Mouse (Mus musculus): Measurements from ENCODE around the gene Hist1h3g. TPM values are rescaled to one million over a fixed set of nuclear protein-coding genes. Genes with fewer than 3 reads are reported as not detected.
"Not testable (repeated sequence)": the region's sequence is repeated elsewhere in the genome, so short reads cannot be mapped to it uniquely, and the experiment has no call there.

Hist1h3g gene
- polyA plus RNA-seq, 1 experiment: 5.5 TPM

GRCm38 (mm10) chr13:23541497-23541896, 6.3 kb downstream of the Hist1h3g start:
- Histone ChIP-seq H3K4me3 (ENCODE audit: insufficient read depth, poor library complexity, severe bottlenecking) (no peak overlapping the region), H3K27me3 (ENCODE audit: control insufficient read depth, insufficient read depth, insufficient read length) (no peaks in the 10 kb centered on the region), H3ac (ENCODE audit: control insufficient read depth, insufficient read length, low read depth) (no peak overlapping the region), H3K79me2 (ENCODE audit: control insufficient read depth, insufficient read depth) (peaks cover 15% of the 10 kb centered on the region), H3K79me3 (ENCODE audit: low read depth) (no peaks in the 10 kb centered on the region), H3K36me3 (ENCODE audit: control insufficient read depth, insufficient read depth) (no peaks in the 10 kb centered on the region)
- TF ChIP-seq FOSL1 (IDR thresholded peaks at IDR 0.05; ENCODE audit: insufficient read depth, low read length, poor library complexity, severe bottlenecking): no peak
- no peak for TF ChIP-seq USF1 (IDR thresholded peaks at IDR 0.05; ENCODE audit: low read depth)

GRCm38 (mm10) chr13:23542225-23542980, 7.2 kb downstream of the Hist1h3g start:
- H3K4me3 ChIP-seq (ENCODE audit: insufficient read depth, poor library complexity, severe bottlenecking): peak overlapping the region; percentile 30
- not testable (repeated sequence) for H3K36me3 ChIP-seq (ENCODE audit: control insufficient read depth, insufficient read depth); H3K27me3 ChIP-seq (ENCODE audit: control insufficient read depth, insufficient read depth, insufficient read length); H3K79me3 ChIP-seq (ENCODE audit: low read depth); H3K79me2 ChIP-seq (ENCODE audit: control insufficient read depth, insufficient read depth)
- peak overlapping the region; percentile 65 for H3ac ChIP-seq (ENCODE audit: control insufficient read depth, insufficient read length, low read depth)

GRCm38 (mm10) chr13:23542999-23543607, 7.9 kb downstream of the Hist1h3g start, which contains the start of gene Hist1h2bh:
Gene Hist1h2bh, minus strand, starts transcription at chr13:23543392.
- H3K27me3 ChIP-seq (ENCODE audit: control insufficient read depth, insufficient read depth, insufficient read length); H3K79me3 ChIP-seq (ENCODE audit: low read depth); H3K79me2 ChIP-seq (ENCODE audit: control insufficient read depth, insufficient read depth); H3K36me3 ChIP-seq (ENCODE audit: control insufficient read depth, insufficient read depth): not testable (repeated sequence)
- peak within 1 kb of the TSS; percentile 65 for H3ac ChIP-seq (ENCODE audit: control insufficient read depth, insufficient read length, low read depth)
- peak; percentile 97 for TF ChIP-seq CEBPB (IDR thresholded peaks at IDR 0.05; ENCODE audit: low read depth)
- peak within 1 kb of the TSS; percentile 30 for H3K4me3 ChIP-seq (ENCODE audit: insufficient read depth, poor library complexity, severe bottlenecking)

DNA sequence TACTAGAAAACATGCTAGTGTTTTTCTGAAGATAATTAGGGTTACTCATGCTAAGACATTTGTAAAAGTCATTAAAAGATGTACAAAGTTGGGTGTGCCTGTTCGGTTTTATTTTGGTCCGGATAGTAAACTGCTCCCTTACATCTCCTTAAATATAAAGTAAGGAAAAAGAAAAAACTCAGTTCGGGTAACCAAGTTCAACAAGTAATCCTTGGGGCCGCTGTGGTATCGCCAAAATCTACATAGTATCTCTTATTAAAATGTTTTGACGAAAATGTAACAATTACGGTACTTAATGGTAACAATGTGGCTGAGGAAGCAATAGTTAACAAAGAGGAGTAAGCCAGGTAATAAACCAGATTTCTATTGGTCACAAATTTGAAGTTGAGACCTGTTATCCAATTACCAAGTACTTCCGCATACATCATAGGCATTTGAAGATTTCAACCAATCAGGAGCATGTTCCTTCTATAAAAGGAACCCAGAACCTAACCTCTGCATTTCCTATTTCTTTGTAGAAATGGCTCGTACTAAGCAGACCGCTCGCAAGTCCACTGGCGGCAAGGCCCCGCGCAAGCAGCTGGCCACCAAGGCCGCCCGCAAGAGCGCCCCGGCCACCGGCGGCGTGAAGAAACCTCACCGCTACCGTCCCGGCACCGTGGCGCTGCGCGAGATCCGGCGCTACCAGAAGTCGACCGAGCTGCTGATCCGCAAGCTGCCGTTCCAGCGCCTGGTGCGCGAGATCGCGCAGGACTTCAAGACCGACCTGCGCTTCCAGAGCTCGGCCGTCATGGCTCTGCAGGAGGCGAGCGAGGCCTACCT, 9.0 kb downstream of the Hist1h3g start, which contains the start of gene Hist1h3f:
Gene Hist1h3f (plus strand): TSS at position 88 of the 822 bp plus-strand sequence.
- H3K79me3 ChIP-seq (ENCODE audit: low read depth): no peaks in the 10 kb centered on the region
- TF ChIP-seq MYOG (IDR thresholded peaks at IDR 0.05; ENCODE audit: control insufficient read depth, extremely low read depth, insufficient read length) (no peak), MYOD1 (IDR thresholded peaks at IDR 0.05; ENCODE audit: control insufficient read depth, insufficient read length, low read depth) (no peak), USF1 (IDR thresholded peaks at IDR 0.05; ENCODE audit: low read depth) (no peak), FOSL1 (IDR thresholded peaks at IDR 0.05; ENCODE audit: insufficient read depth, low read length, poor library complexity, severe bottlenecking) (no peak), CTCF (IDR thresholded peaks at IDR 0.05; ENCODE audit: control insufficient read depth, insufficient read depth, insufficient read length) (no peak), MAX (IDR thresholded peaks at IDR 0.05) (no peak), CEBPB (IDR thresholded peaks at IDR 0.05; ENCODE audit: low read depth) (no peak)
- H3K4me3 ChIP-seq (ENCODE audit: insufficient read depth, poor library complexity, severe bottlenecking): peak within 1 kb of the TSS; percentile 30
- H3K79me2 ChIP-seq (ENCODE audit: control insufficient read depth, insufficient read depth): no peaks in the 10 kb centered on the region
- peak within 1 kb of the TSS; percentile 65 for H3ac ChIP-seq (ENCODE audit: control insufficient read depth, insufficient read length, low read depth)
- no peaks in the 10 kb centered on the region for H3K36me3 ChIP-seq (ENCODE audit: control insufficient read depth, insufficient read depth)
- H3K27me3 ChIP-seq (ENCODE audit: control insufficient read depth, insufficient read depth, insufficient read length): no peaks in the 10 kb centered on the region

- H3K79me3 ChIP-seq (ENCODE audit: low read depth); H3K79me2 ChIP-seq (ENCODE audit: control insufficient read depth, insufficient read depth); H3K4me3 ChIP-seq (ENCODE audit: insufficient read depth, poor library complexity, severe bottlenecking); H3ac ChIP-seq (ENCODE audit: control insufficient read depth, insufficient read length, low read depth); H3K36me3 ChIP-seq (ENCODE audit: control insufficient read depth, insufficient read depth); H3K27me3 ChIP-seq (ENCODE audit: control insufficient read depth, insufficient read depth, insufficient read length): not testable (repeated sequence)
Measured at GRCm38 (mm10) chr13:23544787-23545120, 9.5 kb downstream of the Hist1h3g start.

- Histone ChIP-seq H3K27me3 (ENCODE audit: control insufficient read depth, insufficient read depth, insufficient read length) (no peaks in the 10 kb centered on the region), H3K36me3 (ENCODE audit: control insufficient read depth, insufficient read depth) (no peaks in the 10 kb centered on the region), H3K79me2 (ENCODE audit: control insufficient read depth, insufficient read depth) (no peaks in the 10 kb centered on the region), H3ac (ENCODE audit: control insufficient read depth, insufficient read length, low read depth) (no peak overlapping the region), H3K4me3 (ENCODE audit: insufficient read depth, poor library complexity, severe bottlenecking) (no peak overlapping the region), H3K79me3 (ENCODE audit: low read depth) (no peaks in the 10 kb centered on the region)
- TF ChIP-seq MYOD1 (IDR thresholded peaks at IDR 0.05; ENCODE audit: control insufficient read depth, insufficient read length, low read depth) (no peak), MAX (IDR thresholded peaks at IDR 0.05) (no peak), MYOG (IDR thresholded peaks at IDR 0.05; ENCODE audit: control insufficient read depth, extremely low read depth, insufficient read length) (no peak), CEBPB (IDR thresholded peaks at IDR 0.05; ENCODE audit: low read depth) (no peak), USF1 (IDR thresholded peaks at IDR 0.05; ENCODE audit: low read depth) (no peak), FOSL1 (IDR thresholded peaks at IDR 0.05; ENCODE audit: insufficient read depth, low read length, poor library complexity, severe bottlenecking) (no peak), CTCF (IDR thresholded peaks at IDR 0.05; ENCODE audit: control insufficient read depth, insufficient read depth, insufficient read length) (no peak)
Measured at GRCm38 (mm10) chr13:23546694-23547093, 11.5 kb downstream of the Hist1h3g start.

All from C2C12 (cell line).